Mouse (Mus musculus): ENCODE data around the gene Dmac2. TPM values are rescaled to one million over a fixed set of nuclear protein-coding genes. Genes with fewer than 3 reads are reported as not detected.

Gene Dmac2
- polyA plus RNA-seq, 1 experiment from 2014 or later = 22.0 TPM

DNA sequence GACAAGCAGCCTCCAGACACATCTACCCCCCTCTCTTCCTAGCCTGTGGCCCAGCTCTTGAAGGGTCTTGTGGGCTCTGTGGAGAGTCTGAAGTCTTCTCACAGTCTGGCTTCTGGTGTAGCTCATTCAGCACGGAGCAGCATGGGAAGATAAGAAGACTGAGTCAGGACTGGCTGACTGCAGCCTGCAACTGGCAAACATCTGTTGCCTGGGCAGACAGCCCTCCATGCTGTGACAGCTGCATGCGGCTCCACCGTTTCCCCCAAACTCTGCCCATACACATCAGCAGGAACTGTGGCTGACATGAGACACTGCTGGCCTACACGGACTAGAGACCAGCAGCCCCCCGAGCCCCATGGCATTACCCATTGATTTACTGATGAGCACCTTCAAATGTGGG is 5.6 kb downstream of the Dmac2 start:
- H3K9ac ChIP-seq (ENCODE audit: low read length) = no peak overlapping the region
- H3K27ac ChIP-seq (ENCODE audit: low read depth, low read length) = no peak overlapping the region
- H3K9me3 ChIP-seq (ENCODE audit: control insufficient read depth, low read length) = no peaks in the 10 kb centered on the region
- ATAC-seq (ENCODE audit: low FRiP score) = no peak
- H3K4me2 ChIP-seq = no peak overlapping the region
- H3K36me3 ChIP-seq (ENCODE audit: control insufficient read depth, insufficient read depth, low read length) = no peaks in the 10 kb centered on the region
- peaks cover 8% of the 10 kb centered on the region for H3K4me1 ChIP-seq (ENCODE audit: control insufficient read depth, insufficient read depth, low read length)
- WGBS = 79% methylated on average over 5 of the region's 5 CpGs
- H3K27me3 ChIP-seq (ENCODE audit: control insufficient read depth, insufficient read depth, low read length) = peaks cover 3% of the 10 kb centered on the region; the same call in 1 of the 2 replicates
- DNase-seq (ENCODE audit: low spot score, missing footprints) = no peak
- no peak overlapping the region for H3K4me3 ChIP-seq (ENCODE audit: low read depth, low read length)

DNA sequence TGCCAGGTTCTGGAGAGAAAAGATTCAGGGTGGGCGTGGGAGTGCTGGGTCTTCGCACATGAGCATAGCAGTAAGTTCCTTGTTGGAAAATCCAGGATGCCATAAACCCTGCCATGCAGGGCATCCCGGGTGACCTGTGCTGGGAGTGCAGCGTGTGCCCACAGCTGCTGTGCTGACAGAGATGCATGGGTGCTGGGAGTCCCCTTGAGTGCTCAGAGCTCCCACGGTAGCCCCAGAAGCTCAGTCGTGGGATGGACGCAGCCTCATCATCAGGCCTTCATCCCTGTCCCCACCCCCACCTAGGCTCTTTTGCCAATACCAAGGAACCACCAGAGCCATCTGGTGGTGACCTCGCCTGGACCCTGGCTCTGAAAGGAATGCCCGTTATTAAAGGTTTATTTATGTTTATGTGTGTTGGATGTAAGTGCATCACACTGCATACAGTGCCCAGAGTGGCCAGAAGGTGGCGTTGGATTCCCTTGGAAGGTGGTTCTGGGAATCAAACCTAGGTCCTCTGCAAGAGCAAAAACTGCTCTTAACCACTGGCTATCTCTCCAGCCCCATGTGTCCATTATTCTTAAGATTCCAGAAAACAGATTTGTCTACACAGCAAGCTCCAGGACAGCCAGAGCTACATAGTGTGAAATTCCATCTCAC is 6.5 kb downstream of the Dmac2 start:
- Histone ChIP-seq H3K4me1 (ENCODE audit: control insufficient read depth, insufficient read depth, low read length) (peaks cover 8% of the 10 kb centered on the region), H3K4me3 (ENCODE audit: low read depth, low read length) (no peak overlapping the region), H3K27me3 (ENCODE audit: control insufficient read depth, insufficient read depth, low read length) (peaks cover 3% of the 10 kb centered on the region; the same call in 1 of the 2 replicates), H3K27ac (ENCODE audit: low read depth, low read length) (no peak overlapping the region), H3K9me3 (ENCODE audit: control insufficient read depth, low read length) (no peaks in the 10 kb centered on the region), H3K4me2 (no peak overlapping the region), H3K36me3 (ENCODE audit: control insufficient read depth, insufficient read depth, low read length) (no peaks in the 10 kb centered on the region), H3K9ac (ENCODE audit: low read length) (no peak overlapping the region)
- 72% methylated on average over 10 of the region's 10 CpGs for WGBS
- ATAC-seq (ENCODE audit: low FRiP score) (no peak), DNase-seq (ENCODE audit: low spot score, missing footprints) (no peak)

DNA sequence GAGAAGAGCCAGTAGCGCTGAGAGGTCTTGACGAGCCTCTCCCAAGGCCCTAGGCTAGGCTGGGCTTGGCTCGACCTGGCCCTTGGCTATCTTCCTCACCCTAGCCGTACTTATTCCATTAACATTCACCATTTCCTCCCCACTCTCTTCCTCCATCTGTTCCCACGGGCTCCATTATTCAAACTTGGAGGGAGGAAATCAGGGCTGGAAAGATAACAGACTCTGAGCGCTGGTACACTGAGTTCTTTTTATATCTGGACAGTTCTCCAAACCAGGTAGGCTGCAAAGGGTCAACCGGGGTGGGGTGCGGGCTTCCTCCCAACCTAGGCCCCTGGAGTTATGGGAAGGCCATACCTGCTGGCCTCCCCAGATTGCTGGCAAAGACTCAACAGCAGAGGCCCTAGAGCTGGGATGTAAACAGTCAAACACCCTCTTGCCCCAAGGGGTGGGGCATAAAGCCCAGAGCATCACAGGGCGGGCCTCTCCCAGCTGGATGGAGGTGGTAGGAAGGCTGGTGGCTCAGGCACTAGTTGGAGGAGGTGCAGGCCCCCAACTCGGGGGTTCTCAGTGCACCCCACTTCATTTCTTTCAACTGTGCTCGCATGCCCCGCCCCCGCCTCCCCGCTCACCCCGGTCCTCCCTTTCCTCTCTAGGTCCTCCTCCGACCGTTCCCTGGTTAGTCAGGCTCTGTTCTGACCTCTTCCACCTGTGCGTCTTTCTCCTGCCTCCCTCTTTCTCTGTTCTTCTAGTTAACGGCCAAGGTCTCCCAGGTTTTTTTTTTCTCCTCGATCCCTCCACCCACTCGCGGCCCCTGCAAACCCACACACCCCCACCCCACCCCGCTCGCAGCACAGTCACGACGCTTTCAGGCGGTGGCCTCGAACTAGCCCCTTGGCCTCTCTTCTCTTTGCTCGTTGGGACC is 7.6 kb downstream of the Dmac2 start, which contains the start of gene B3gnt8:
B3gnt8 (plus strand) TSS at position 146 of the 922 bp plus-strand sequence.
- Histone ChIP-seq H3K36me3 (ENCODE audit: control insufficient read depth, insufficient read depth, low read length) (no peaks in the 10 kb centered on the region), H3K9me3 (ENCODE audit: control insufficient read depth, low read length) (no peaks in the 10 kb centered on the region), H3K4me1 (ENCODE audit: control insufficient read depth, insufficient read depth, low read length) (peaks cover 8% of the 10 kb centered on the region), H3K9ac (ENCODE audit: low read length) (peak within 1 kb of the TSS; percentile 42; the same call in 1 of the 2 replicates), H3K27ac (ENCODE audit: low read depth, low read length) (no peak within 1 kb of the TSS), H3K4me2 (peak within 1 kb of the TSS; percentile 43), H3K27me3 (ENCODE audit: control insufficient read depth, insufficient read depth, low read length) (peaks cover 3% of the 10 kb centered on the region; the same call in 1 of the 2 replicates), H3K4me3 (ENCODE audit: low read depth, low read length) (peak within 1 kb of the TSS; percentile 18)
- 21% methylated on average over 29 of the region's 29 CpGs for WGBS
- ATAC-seq (ENCODE audit: low FRiP score) = no peak
- DNase-seq (ENCODE audit: low spot score, missing footprints) = no peak

- DNase-seq (ENCODE audit: low spot score, missing footprints) (peak; percentile 90), ATAC-seq (ENCODE audit: low FRiP score) (peak; percentile 52)
- WGBS = 19% methylated on average over 38 of the region's 38 CpGs
- no peaks in the 10 kb centered on the region for H3K36me3 ChIP-seq (ENCODE audit: control insufficient read depth, insufficient read depth, low read length)
- H3K27me3 ChIP-seq (ENCODE audit: control insufficient read depth, insufficient read depth, low read length) = peaks cover 3% of the 10 kb centered on the region; the same call in 1 of the 2 replicates
- peaks cover 8% of the 10 kb centered on the region for H3K4me1 ChIP-seq (ENCODE audit: control insufficient read depth, insufficient read depth, low read length)
- H3K4me3 ChIP-seq (ENCODE audit: low read depth, low read length) = peak overlapping the region; percentile 18
- H3K4me2 ChIP-seq = peak overlapping the region; percentile 43
- no peaks in the 10 kb centered on the region for H3K9me3 ChIP-seq (ENCODE audit: control insufficient read depth, low read length)
- no peak overlapping the region for H3K27ac ChIP-seq (ENCODE audit: low read depth, low read length)
- H3K9ac ChIP-seq (ENCODE audit: low read length) = peak overlapping the region; percentile 42; the same call in 1 of the 2 replicates
Measured at GRCm38 (mm10) chr7:25627431-25628322, 8.5 kb downstream of the Dmac2 start.

DNA sequence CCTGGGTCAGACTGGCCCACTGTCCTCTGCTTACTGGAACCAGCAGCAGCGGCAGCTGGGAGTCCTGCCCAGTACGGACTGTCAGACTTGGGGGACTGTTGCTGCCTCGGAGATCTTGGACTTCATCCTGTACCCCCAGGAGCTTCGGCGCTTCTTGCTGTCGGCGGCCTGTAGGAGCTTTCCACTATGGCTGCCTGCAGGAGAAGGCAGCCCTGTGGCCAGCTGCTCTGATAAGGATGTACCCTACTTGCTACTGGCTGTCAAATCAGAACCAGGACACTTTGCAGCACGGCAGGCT is 9.1 kb downstream of the Dmac2 start:
- Histone ChIP-seq H3K4me3 (ENCODE audit: low read depth, low read length) (no peak overlapping the region), H3K36me3 (ENCODE audit: control insufficient read depth, insufficient read depth, low read length) (no peaks in the 10 kb centered on the region), H3K4me1 (ENCODE audit: control insufficient read depth, insufficient read depth, low read length) (peaks cover 8% of the 10 kb centered on the region), H3K9ac (ENCODE audit: low read length) (no peak overlapping the region), H3K27ac (ENCODE audit: low read depth, low read length) (no peak overlapping the region), H3K4me2 (no peak overlapping the region), H3K9me3 (ENCODE audit: control insufficient read depth, low read length) (no peaks in the 10 kb centered on the region), H3K27me3 (ENCODE audit: control insufficient read depth, insufficient read depth, low read length) (peaks cover 3% of the 10 kb centered on the region; the same call in 1 of the 2 replicates)
- ATAC-seq (ENCODE audit: low FRiP score) = no peak
- 52% methylated on average over 8 of the region's 8 CpGs for WGBS
- no peak for DNase-seq (ENCODE audit: low spot score, missing footprints)

DNA sequence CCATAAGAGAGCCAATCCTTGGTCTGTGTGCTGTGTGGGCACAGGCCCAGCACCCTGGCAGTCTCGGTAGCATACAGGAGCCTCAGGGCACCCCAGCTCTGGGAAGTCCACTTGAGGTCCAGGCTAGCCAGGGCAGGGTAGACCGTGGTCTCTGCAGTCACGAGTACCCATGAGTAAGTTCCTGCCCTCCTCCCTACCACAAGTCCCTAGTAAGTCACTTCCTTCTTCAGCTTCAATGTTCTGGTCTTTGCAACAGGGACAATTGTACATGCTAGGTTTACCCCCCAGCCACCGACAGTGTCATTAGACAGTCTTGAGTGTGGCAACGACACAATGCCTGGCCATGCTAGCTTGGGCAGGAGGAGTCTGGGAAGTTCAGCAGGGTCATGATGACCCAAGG is 13.5 kb downstream of the Dmac2 start:
- no peak overlapping the region for H3K27ac ChIP-seq (ENCODE audit: low read depth, low read length)
- peaks cover 2% of the 10 kb centered on the region for H3K4me1 ChIP-seq (ENCODE audit: control insufficient read depth, insufficient read depth, low read length)
- H3K4me2 ChIP-seq = no peak overlapping the region
- no peak overlapping the region for H3K9ac ChIP-seq (ENCODE audit: low read length)
- WGBS = 95% methylated on average over 5 of the region's 5 CpGs
- H3K4me3 ChIP-seq (ENCODE audit: low read depth, low read length) = no peak overlapping the region
- H3K36me3 ChIP-seq (ENCODE audit: control insufficient read depth, insufficient read depth, low read length) = no peaks in the 10 kb centered on the region
- DNase-seq (ENCODE audit: low spot score, missing footprints) = peak; percentile 14
- ATAC-seq (ENCODE audit: low FRiP score) = no peak
- H3K9me3 ChIP-seq (ENCODE audit: control insufficient read depth, low read length) = no peaks in the 10 kb centered on the region
- peaks cover 3% of the 10 kb centered on the region; the same call in 1 of the 2 replicates for H3K27me3 ChIP-seq (ENCODE audit: control insufficient read depth, insufficient read depth, low read length)

- H3K36me3 ChIP-seq (ENCODE audit: control insufficient read depth, insufficient read depth, low read length) = no peaks in the 10 kb centered on the region
- H3K27ac ChIP-seq (ENCODE audit: low read depth, low read length) = no peak overlapping the region
- 76% methylated on average over 3 of the region's 3 CpGs for WGBS
Measured at GRCm38 (mm10) chr7:25636373-25636772, 17.2 kb downstream of the Dmac2 start.

DNA sequence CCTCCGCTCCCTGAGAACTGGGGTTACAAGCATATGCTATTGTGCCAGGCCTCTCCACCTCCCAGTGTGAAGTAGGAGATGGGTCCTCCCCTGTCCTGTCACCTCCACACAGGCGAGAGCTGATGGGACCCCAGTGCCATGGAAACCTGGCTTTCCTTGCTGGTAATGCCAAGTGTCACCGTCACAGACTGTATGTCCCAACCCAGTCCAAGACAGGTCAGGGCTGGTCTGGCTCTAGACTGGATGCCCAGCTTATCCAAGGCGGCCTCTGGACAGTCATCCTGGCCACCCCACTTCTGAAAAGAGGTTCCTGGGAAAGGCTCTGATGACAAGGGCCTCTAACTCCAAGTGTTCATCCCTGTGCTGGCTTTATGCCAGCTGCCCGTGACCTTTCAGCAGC is 17.9 kb downstream of the Dmac2 start:
- Histone ChIP-seq H3K27ac (ENCODE audit: low read depth, low read length) (no peak overlapping the region), H3K4me1 (ENCODE audit: control insufficient read depth, insufficient read depth, low read length) (no peaks in the 10 kb centered on the region), H3K27me3 (ENCODE audit: control insufficient read depth, insufficient read depth, low read length) (no peaks in the 10 kb centered on the region), H3K4me3 (ENCODE audit: low read depth, low read length) (no peak overlapping the region), H3K36me3 (ENCODE audit: control insufficient read depth, insufficient read depth, low read length) (no peaks in the 10 kb centered on the region), H3K9me3 (ENCODE audit: control insufficient read depth, low read length) (no peaks in the 10 kb centered on the region), H3K4me2 (no peak overlapping the region), H3K9ac (ENCODE audit: low read length) (no peak overlapping the region)
- ATAC-seq (ENCODE audit: low FRiP score) (no peak; the same call in 1 of the 2 replicates), DNase-seq (ENCODE audit: low spot score, missing footprints) (no peak)
- WGBS = 90% methylated on average over 5 of the region's 5 CpGs

More at GRCm38 (mm10) chr7:25636373-25636772, 17.2 kb downstream of the Dmac2 start:
- ATAC-seq (ENCODE audit: low FRiP score) (no peak), DNase-seq (ENCODE audit: low spot score, missing footprints) (no peak)
- H3K4me1 ChIP-seq (ENCODE audit: control insufficient read depth, insufficient read depth, low read length) = no peaks in the 10 kb centered on the region
- H3K4me3 ChIP-seq (ENCODE audit: low read depth, low read length) = no peak overlapping the region
- H3K4me2 ChIP-seq = no peak overlapping the region
- no peaks in the 10 kb centered on the region for H3K27me3 ChIP-seq (ENCODE audit: control insufficient read depth, insufficient read depth, low read length)
- no peak overlapping the region for H3K9ac ChIP-seq (ENCODE audit: low read length)
- no peaks in the 10 kb centered on the region for H3K9me3 ChIP-seq (ENCODE audit: control insufficient read depth, low read length)

All from midbrain, embryonic 11.5 days (tissue).